Mouse (Mus musculus): ENCODE measurements at regions not wholly inside any gene's neighbourhood (a gene's known extent, or its start where the extent isn't known, plus 50 kb on each side); places are given as distances from the start of the nearest gene placed in this dataset.
A peak's percentile ranks its signal among the peaks of the same experiment; 100 is the strongest.

DNA sequence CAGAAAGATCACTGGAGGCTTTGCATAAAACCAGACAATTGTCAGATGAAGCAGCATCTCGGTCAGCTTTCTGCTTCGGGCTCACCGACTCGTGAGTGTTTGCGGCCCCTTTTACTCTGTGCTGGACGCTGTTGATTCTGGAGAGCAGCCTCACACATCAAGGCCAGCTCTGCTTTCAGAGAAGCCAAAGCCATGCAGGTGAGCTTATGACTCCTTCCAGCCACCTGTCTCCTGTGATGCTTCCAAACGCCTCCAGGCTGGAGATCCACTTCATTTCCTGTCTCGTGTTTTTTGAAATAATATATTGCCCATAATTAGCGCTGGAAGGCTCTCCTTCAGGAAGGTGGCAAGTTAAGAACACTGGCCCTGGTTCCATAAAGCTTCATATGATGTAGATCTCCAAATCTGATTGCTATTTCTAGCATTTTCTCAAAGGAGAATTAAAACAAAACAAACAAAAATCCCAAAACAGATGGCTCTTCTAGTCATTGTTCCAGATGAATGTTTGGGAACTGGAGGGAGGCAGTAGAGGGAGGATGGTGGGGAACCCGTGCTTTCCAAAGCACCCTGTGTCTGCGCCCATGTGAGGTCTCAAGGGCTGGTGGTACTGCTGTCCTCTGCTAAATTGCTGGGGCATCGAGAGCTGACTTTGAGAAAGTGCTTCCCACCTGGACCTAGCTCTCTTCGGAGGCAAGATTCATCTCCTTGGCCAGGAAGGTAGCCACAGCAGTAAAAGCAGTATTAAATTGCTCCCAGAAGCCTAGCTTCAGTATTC is 593.9 kb upstream of the Gm19410 start:
- intact Hi-C loops (cut with DNase I), result no loop called here
- DNase-seq (ENCODE audit: extremely low spot score in 1 of 2, low spot score in 2 of 2), result no peak

DNA sequence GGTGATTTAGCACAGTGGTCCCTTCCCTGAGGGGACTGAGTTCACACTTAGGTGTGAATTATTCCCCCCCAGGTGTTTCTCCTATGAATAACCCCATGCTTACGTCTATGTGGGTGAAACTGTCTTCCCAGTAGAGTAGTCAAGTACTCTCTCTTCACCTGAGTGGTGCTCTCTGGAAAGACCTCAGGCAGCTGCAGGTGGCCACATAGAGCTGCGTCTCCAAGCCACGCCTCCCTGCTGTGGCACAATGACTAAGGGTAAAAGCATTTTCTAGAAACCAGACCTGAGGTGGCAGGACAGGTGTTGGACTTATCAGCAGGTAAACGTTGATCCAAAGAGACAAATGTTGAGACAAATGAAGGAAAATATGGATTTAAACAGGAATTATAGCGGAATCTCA is 588.3 kb upstream of the Gm19410 start:
- intact Hi-C loops (cut with DNase I), result no loop called here
- DNase-seq (ENCODE audit: extremely low spot score in 1 of 2, low spot score in 2 of 2), result no peak

DNA sequence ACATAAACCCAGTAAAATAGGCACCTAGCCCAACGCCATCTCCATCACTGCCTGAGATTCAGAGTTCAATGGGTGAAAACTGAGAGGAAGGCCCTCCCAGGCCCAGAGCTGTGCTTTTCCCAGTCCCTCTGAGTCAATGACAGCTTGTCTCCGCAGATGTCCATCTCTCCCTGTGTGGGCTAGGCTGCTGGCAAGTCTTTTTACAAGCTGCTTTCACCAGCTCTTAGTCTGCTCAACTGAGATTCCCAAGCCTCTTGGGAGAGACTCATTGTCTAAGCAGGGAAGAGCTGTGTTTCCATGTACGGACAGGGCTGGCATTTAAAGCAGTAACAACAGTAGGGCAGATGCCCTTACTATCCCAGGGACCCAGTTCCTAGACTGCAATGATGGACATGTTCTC is 585.5 kb upstream of the Gm19410 start:
- intact Hi-C loops (cut with DNase I), result no loop called here
- DNase-seq (ENCODE audit: extremely low spot score in 1 of 2, low spot score in 2 of 2), result peak in 1 of 2 experiments; percentile 44

DNA sequence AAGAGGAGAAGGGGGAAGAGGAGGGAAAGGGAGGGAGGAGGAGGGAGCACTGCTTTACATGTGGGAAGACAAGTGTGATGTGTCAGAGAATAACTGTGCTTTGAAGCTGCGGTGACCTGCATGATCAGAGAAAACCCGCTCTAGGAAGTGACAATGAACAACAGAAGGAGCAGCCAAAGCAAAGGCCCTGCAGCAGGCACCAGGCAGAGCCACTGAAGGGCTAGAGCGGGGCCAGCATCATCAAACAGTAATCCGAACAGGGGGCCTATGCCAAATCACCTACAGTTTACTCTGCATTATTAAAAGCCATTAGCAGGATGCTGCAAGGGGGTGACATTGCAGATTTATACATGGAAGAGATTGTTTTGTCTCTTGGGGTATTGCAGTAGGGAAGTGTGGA is 583.4 kb upstream of the Gm19410 start:
- DNase-seq (ENCODE audit: extremely low spot score in 1 of 2, low spot score in 2 of 2), result no peak
- intact Hi-C loops (cut with DNase I), result no loop called here

DNA sequence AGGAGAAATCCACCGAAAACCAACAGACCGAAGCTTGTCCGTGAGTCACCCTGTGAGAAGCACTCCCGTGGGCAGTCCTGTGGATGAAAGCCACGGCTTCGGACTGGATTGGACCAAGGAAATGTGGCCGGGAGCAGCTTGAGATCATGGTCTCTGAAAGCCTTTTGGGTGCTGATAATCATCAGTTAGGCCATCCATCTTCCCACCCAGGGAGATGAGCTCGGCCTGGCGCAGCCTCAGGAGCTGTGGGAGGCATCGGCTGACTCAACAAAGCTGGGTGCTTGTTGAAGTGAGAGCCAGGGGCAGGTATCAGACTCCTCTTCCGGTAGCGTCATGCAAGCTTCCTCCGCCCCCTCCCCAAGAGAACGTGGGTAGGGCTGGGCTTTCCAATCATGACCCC is 582.2 kb upstream of the Gm19410 start:
- intact Hi-C loops (cut with DNase I), result no loop called here
- DNase-seq (ENCODE audit: extremely low spot score in 1 of 2, low spot score in 2 of 2), result no peak

DNA sequence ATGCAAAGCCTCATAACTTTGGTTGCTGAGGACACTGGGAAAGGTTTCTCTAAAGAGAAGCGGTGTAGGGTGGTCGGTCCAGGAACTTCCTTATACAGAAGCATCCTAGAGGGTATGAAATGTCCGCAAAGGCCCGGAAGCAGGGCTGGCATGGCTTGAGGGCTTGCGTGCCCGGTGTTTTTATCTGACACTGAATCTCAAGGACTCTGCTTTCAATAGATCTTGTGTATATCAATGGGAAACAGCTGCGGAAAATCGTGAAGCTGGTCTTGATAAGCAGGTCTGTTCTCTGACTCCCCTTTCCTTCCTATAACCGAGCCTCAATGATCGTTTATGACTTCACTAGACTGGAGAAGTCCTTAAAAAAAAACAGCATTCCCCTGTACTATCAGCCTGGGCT is 580.4 kb upstream of the Gm19410 start:
- no peak for DNase-seq (ENCODE audit: extremely low spot score in 1 of 2, low spot score in 2 of 2)
- intact Hi-C loops (cut with DNase I), result no loop called here

DNA sequence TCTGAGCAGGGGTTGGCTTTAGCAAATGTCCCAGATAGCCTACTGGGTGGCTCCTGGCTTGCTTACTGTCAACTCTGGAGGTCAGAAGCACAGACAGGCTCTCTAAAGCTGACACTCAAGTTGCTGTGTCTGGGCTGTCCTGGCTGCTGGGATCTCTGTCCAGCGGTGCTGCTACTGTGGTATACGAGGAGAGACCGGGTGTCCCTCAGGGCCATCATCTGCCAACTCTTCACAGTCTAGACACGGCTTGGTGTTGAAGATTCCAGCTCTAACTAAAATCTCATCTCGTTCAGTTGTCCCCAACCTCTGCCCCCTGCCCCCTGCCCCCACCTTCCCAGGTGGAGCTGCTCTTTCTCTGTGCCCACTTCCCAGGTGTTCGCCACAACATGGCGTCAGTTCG is 577.1 kb upstream of the Gm19410 start:
- DNase-seq (ENCODE audit: extremely low spot score in 1 of 2, low spot score in 2 of 2), result no peak
- intact Hi-C loops (cut with DNase I), result no loop called here

DNA sequence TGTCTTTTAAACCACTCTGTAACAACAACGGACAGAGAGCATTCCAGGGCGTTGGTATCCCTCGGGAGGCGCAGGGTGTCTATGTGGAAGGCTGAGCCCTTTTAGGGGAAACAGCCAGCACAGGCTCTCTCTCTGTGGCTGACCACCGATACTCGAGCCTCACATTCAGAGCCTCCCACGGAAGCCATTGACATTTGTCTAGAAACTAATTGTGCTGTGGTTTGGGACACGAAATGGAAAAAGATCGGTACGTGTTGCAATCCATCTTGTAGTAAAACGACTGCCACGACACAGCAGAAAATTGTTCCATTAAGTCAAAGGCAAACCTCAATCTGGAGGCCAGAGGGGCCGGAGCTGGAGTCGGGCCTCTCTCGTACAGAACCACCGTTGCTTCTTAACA is 575.9 kb upstream of the Gm19410 start:
- intact Hi-C loops (cut with DNase I), result no loop called here
- DNase-seq (ENCODE audit: extremely low spot score in 1 of 2, low spot score in 2 of 2), result no peak

DNA sequence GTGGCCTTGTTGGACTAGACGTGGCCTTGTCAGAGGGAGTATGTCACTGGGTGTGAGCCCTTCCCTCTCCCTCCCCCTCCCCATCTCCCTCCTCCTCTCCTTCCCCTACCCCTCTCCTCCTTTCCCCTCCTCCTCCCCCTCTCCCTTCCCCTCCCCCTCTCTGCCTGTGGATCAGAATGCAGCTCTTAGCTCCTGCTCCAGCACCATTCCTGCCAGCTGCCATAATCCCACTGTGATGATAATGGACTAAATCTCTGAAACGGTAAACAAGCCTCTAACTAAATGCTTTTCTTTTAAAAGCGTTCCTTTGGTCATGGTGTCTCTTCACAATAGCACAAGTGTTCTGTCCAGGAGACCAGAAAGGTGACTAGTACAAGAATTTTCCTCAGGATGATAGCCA is 573.1 kb upstream of the Gm19410 start:
- intact Hi-C loops (cut with DNase I), result no loop called here
- no peak for DNase-seq (ENCODE audit: extremely low spot score in 1 of 2, low spot score in 2 of 2)

DNA sequence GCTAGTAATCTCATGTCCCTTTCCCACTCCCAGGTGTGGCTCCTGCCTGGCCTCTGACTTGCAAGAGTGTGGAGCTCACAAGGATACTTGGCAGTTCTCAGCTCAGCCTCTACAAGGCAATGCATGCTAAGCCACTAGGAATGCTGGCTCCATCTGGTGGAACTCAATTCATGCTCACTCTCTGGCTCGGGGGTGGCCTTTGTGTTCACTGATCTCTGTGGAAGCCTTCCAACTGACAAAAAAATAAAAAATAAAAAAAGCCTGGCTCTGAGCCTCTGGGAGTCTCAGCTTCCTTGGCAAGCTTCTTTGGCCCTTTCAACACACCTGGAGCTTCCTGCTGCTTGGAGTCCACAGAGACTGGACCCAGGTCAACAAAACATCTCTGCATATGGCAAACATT is 571.8 kb upstream of the Gm19410 start:
- intact Hi-C loops (cut with DNase I), result no loop called here
- DNase-seq (ENCODE audit: extremely low spot score in 1 of 2, low spot score in 2 of 2), result peak in 1 of 2 experiments; percentile 38

DNA sequence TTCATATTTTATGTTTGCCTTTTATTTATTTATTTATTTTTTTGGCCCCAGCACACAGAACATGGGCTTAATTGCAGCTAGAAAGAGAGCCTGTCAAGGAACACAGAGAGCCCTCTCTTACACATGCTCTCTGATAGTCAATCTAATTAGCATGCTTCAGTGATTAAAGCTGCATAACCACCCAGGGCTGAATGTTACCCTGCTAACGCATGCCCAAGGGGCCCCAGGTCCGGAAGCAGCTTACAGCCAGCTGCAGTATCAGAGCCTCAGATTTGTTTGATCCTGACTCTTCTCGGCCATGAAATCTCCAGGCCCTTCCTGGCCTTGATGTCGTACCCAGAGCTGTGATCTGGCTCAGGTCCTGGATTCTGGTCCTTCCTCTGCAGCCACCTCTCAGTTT is 569.4 kb upstream of the Gm19410 start:
- no peak for DNase-seq (ENCODE audit: extremely low spot score in 1 of 2, low spot score in 2 of 2)
- intact Hi-C loops (cut with DNase I), result no loop called here

DNA sequence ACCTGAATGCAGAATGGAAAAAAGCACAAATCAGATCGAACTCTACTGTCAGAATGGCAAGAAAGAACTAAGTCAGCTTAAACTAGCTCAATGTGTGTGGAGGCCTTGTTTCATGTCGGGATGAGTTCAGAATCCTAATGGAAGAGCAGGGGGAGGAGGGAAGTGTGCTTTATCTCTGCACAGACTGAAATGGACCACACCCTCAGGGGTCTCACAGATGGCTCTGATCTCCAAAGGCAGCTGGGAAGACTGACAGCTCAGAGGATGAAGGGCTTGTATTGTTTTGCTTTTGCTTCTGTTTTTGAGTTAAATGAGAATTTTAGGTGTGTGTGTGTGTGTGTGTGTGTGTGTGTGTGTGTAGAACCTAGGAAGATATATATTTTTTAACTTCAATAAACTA is 566.8 kb upstream of the Gm19410 start:
- DNase-seq (ENCODE audit: extremely low spot score in 1 of 2, low spot score in 2 of 2), result no peak
- intact Hi-C loops (cut with DNase I), result no loop called here

DNA sequence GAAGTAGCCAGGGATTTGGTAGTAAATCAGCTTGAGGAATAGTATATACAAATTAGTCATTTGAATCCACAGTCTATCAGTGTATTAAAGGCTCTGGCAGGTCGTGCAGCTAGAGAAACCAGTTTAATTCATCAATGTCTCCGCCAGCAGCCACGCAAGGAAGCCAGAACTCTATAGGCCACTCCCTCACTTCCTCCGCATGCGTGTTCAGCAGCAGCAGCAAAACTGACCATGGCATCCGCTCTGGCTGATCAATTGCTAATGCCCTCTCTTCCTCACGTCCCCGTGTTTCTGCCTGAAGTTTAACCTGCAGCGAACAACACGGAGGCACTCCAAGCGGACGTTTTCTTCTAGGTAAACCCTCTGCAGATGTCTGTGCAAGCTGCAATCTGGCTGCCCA is 564.2 kb upstream of the Gm19410 start:
- intact Hi-C loops (cut with DNase I), result no loop called here

DNA sequence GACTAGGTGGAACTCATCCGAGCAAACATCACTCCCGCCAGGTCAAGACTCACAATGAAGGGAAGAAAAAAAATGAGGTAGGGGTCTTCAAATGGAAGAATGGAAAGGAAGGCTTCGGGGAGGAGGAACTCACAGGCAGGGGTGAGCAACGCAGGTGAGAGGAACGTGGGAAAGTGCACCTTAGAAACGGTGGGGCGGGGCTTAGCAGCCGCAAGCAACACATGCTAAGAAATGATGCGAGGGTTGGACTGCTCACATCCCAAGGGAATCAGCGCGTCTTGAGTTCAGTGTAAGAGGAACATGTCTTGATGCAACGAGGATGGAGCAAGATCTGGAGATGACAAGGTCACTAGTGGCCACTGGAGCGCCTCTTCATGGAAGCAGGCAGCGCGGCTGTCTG is 560.6 kb upstream of the Gm19410 start:
- intact Hi-C loops (cut with DNase I), result no loop called here
- DNase-seq (ENCODE audit: extremely low spot score in 1 of 2, low spot score in 2 of 2), result no peak

More for the DNA sequence above, 564.2 kb upstream of the Gm19410 start:
- DNase-seq (ENCODE audit: extremely low spot score in 1 of 2, low spot score in 2 of 2), result no peak

DNA sequence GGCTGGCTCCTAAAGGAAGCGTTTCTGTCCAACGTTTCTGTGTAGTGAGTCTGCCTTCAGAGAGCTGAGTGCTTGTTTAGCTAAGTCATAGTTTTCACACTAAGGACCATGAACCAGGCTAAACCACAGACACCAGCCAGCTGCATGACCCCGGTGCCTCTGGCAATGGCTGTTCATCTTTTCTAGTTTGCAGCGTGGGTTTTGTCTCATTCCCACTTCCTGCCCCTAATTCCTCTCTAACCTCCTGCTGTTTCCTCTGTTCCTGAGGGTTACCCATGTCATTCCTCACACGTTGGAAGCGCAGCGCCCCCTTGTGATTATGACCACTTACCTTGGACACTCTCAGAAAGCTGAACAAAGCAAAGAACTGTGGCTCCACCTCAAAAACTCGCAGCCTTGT is 560.1 kb upstream of the Gm19410 start:
- intact Hi-C loops (cut with DNase I), result no loop called here

DNA sequence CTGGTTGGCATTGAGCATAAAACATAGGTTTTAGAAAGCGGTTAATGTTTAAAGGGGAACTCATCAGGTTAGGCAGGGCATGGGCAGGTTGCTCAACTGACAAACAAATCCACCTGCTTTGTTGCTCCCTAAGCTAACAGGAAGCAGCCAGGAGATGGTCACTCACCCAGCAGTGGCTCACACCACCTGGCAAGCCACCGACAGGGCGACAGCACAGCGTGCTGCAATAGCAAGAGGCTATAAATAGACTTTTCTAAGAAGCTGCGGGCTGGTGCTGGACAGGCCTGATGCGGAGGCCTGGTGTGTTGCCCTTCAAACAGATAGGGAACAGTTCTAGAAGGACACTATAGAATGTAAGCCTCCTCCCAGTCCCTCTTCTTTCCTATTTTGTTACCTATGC is 559.3 kb upstream of the Gm19410 start:
- DNase-seq (ENCODE audit: extremely low spot score in 1 of 2, low spot score in 2 of 2), result no peak

More for the DNA sequence above, 560.1 kb upstream of the Gm19410 start:
- DNase-seq (ENCODE audit: extremely low spot score in 1 of 2, low spot score in 2 of 2), result peak in 1 of 2 experiments; percentile 53

DNA sequence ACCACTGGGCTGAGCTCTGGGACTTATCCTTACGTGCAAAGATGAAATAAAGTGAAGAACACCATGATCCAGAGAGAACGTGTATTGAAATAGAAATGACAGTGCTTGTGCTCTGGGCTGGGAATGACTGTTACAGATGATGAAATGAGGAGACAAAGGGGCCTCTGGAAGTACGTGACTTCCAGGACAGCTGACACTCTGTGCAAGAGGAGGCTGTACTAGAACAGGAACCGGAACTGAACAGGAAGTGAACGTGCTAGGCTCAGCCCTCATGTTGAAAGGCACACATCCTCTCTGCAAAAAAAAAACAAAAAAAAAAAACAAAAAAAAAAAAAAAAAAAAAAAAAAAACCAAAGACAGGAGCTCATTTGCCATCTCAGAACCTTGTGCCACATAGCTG is 557.2 kb upstream of the Gm19410 start:
- intact Hi-C loops (cut with DNase I), result no loop called here
- DNase-seq (ENCODE audit: extremely low spot score in 1 of 2, low spot score in 2 of 2), result no peak

More for the DNA sequence above, 559.3 kb upstream of the Gm19410 start:
- intact Hi-C loops (cut with DNase I), result no loop called here

DNA sequence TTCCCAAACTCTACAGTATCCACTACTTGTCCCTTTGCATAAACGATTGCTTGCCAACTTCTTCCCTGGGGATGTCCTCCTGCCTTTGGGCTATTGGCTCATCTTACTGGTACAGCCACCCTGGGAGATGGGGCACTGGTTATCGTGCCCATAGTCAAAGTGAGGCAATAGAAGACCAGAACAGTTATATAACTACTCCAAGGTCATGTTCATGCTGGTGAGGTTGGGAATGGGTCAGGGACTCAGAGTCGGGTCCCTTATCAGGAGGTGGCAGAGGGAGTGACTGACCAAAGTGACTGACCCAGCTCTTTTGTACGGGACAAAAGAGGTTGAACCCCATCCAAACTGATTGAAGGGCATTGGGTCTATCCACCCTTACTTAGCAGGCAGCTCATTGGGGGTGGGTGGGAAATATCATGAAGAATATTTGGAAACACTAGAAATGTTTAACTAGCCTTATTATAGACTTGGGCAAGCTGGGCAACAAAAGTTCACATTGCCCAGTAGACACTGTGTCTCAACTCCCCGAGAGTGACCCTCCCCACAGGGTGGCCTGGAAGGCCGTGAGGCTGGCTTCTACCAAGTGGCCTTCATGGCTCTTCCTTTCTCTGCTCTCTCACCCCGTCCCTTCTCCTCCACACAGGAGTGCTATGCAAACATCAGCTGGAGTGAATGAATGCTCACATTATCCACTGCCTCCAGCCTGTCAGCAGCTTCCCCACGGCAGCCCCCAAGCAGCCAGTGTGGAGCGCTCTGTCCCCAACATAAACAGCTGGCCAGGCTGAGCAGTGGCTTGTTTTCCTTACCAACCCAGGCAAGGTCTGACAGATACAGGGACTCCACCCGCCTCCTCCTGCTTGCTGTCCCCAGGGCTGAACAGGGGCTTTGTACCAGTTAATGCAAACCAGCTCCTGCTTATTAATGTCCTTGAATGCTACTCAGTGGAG is 553.8 kb upstream of the Gm19410 start:
- intact Hi-C loops (cut with DNase I), result no loop called here
- peak in 1 of 2 experiments; percentile 28 for DNase-seq (ENCODE audit: extremely low spot score in 1 of 2, low spot score in 2 of 2)

DNA sequence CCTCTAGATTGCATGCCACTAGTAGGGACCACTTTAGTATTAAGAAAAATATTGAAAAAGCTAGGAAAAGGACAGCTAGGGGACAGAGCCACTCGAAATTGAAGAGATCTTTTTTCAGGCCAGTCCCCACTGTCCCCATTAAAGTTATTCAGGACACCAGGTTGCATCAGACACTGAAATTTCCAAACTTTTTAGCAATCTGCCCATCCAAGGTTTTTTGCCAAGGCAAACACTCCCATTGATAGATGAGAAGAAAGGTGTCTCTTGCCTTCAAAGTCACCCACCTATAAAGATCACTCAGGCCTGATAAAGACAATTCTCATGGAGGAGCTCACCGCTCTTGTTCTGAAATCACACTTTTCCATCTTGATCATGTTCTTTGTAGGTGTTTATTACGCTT is 552.1 kb upstream of the Gm19410 start:
- intact Hi-C loops (cut with DNase I), result no loop called here
- DNase-seq (ENCODE audit: extremely low spot score in 1 of 2, low spot score in 2 of 2), result no peak

DNA sequence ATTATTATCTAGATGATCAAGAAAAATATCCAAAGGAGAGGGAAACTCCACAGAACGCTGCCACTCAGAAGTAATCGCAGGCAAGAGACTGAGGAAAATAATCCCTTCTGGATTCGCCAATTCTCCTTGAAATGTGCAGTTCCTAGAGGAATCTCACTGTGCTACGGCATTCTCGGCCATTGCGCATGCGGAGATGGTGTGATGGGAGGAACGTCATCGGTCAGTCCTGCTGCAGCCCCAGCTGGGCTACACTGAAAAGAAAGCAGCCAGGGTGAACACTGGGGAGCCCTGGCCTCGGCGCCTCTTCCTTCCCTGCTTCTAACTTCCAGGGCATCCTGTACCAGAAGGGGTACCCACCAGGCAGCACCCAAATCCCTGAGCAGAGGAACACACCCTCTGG is 548.0 kb upstream of the Gm19410 start:
- DNase-seq (ENCODE audit: extremely low spot score in 1 of 2, low spot score in 2 of 2), result no peak
- intact Hi-C loops (cut with DNase I), result no loop called here

Data from left cerebral cortex, postnatal 10 days (tissue).